Mouse (Mus musculus) lung, adult 2 months (tissue): ENCODE data around the gene Spag8. TPM values are rescaled to one million over a fixed set of nuclear protein-coding genes. Genes with fewer than 3 reads are reported as not detected.
A peak's percentile ranks its signal among the peaks of the same experiment; 100 is the strongest.

Experiments used
- DNase-seq: peaks from one replicate; pipeline ENCODE4 v3.0.0; 2022
- H3K4me1 ChIP-seq: fragments of 200-500 bp; 2 replicates; pipeline ENCODE4 v1.6.1; 2011; ENCODE audit warnings: low read length; ENCODE audit not compliant: control insufficient read depth, insufficient read depth
- H3K4me3 ChIP-seq: fragments of 200-500 bp; replicated peaks from 2 replicates; pipeline ENCODE3; 2011; ENCODE audit warnings: low read depth, mild to moderate bottlenecking, control low read depth, low read length; ENCODE audit errors: extremely low read depth
- CTCF ChIP-seq: fragments of 200-500 bp; IDR thresholded peaks from 2 replicates; pipeline ENCODE4 v1.5.1; 2011; ENCODE audit warnings: mild to moderate bottlenecking, low read length, control low read depth; ENCODE audit not compliant: insufficient read depth
- POLR2A ChIP-seq: fragments of 200-500 bp; IDR thresholded peaks from 2 replicates; pipeline ENCODE4 v1.6.1; 2011; ENCODE audit warnings: low read depth, mild to moderate bottlenecking, control low read depth, low read length, borderline replicate concordance; ENCODE audit errors: extremely low read depth
- WGBS: fragments of 180-500 bp; shearing (Covaris S2); methylation state at CpG from one replicate; pipeline ENCODE4 v1.1.7; 2018; 5-methylcytosine and 5-hydroxymethylcytosine counted together
- polyA plus RNA-seq: library from polyadenylated mRNA; depleted of rRNA; stranded (reverse); fragments of >200 nt; gene quantifications from 2 replicates; pipeline ENCODE4 v1.2.3, GENCODE M21; 2012; rRNA removed

Gene Spag8
- polyA plus RNA-seq: 12.1 and 14.7 TPM in 2 replicates

- 16% methylated on average over 24 of the region's 24 CpGs for WGBS
- peak within 1 kb of the TSS; percentile 57 for H3K4me3 ChIP-seq
Measured at GRCm38 (mm10) chr4:43653161-43654015, at the start of gene Spag8. Spag8 (minus strand) TSS chr4:43653594.

GRCm38 (mm10) chr4:43700707-43701106, 47.3 kb upstream of the Spag8 start, which contains the start of gene Olfr70:
Olfr70 (minus strand) TSS chr4:43700807.
- no peak for DNase-seq
- 91% methylated on average over 6 of the region's 6 CpGs for WGBS
- TF ChIP-seq POLR2A: no peak
- no peak for TF ChIP-seq CTCF
- H3K4me1 ChIP-seq: no peaks in the 10 kb centered on the region
- no peak within 1 kb of the TSS for H3K4me3 ChIP-seq

More at GRCm38 (mm10) chr4:43653161-43654015, at the start of gene Spag8:
- peak; percentile 51 for DNase-seq
- TF ChIP-seq CTCF: no peak
- TF ChIP-seq POLR2A: no peak
- H3K4me1 ChIP-seq: peaks cover 4% of the 10 kb centered on the region; the same call in 1 of the 2 replicates

GRCm38 (mm10) chr4:43696561-43696960, 43.2 kb upstream of the Spag8 start:
- no peak for DNase-seq
- 82% methylated on average over 13 of the region's 13 CpGs for WGBS
- TF ChIP-seq CTCF (no peak), POLR2A (no peak)

GRCm38 (mm10) chr4:43695249-43695671, 41.9 kb upstream of the Spag8 start:
- TF ChIP-seq CTCF: no peak
- TF ChIP-seq POLR2A: peak; percentile 59; the same call in 1 of the 2 replicates
- Histone ChIP-seq H3K4me3 (no peak overlapping the region), H3K4me1 (peaks cover 2% of the 10 kb centered on the region; the same call in 1 of the 2 replicates)
- DNase-seq: peak; percentile 54
- WGBS: 24% methylated on average over 9 of the region's 9 CpGs

More at GRCm38 (mm10) chr4:43696561-43696960, 43.2 kb upstream of the Spag8 start:
- Histone ChIP-seq H3K4me3 (no peak overlapping the region), H3K4me1 (peaks cover 2% of the 10 kb centered on the region; the same call in 1 of the 2 replicates)

- no peak for DNase-seq
- TF ChIP-seq CTCF: no peak
- TF ChIP-seq POLR2A: no peak
- Histone ChIP-seq H3K4me1 (peaks cover 2% of the 10 kb centered on the region; the same call in 1 of the 2 replicates), H3K4me3 (no peak overlapping the region)
- WGBS: 89% methylated on average over 1 of the region's 1 CpGs
Measured at GRCm38 (mm10) chr4:43694439-43695248, 41.2 kb upstream of the Spag8 start.

- 39% methylated on average over 5 of the region's 5 CpGs for WGBS
- TF ChIP-seq POLR2A: no peak
- TF ChIP-seq CTCF: no peak
Measured at GRCm38 (mm10) chr4:43693806-43694241, 40.4 kb upstream of the Spag8 start.

GRCm38 (mm10) chr4:43691026-43691425, 37.6 kb upstream of the Spag8 start:
- no peak for TF ChIP-seq CTCF
- Histone ChIP-seq H3K4me3 (no peak overlapping the region), H3K4me1 (peaks cover 2% of the 10 kb centered on the region; the same call in 1 of the 2 replicates)
- WGBS: 61% methylated on average over 5 of the region's 5 CpGs
- no peak for DNase-seq

More at GRCm38 (mm10) chr4:43693806-43694241, 40.4 kb upstream of the Spag8 start:
- DNase-seq: no peak
- Histone ChIP-seq H3K4me3 (no peak overlapping the region), H3K4me1 (peaks cover 2% of the 10 kb centered on the region; the same call in 1 of the 2 replicates)

- Histone ChIP-seq H3K4me3 (no peak overlapping the region), H3K4me1 (peaks cover 2% of the 10 kb centered on the region; the same call in 1 of the 2 replicates)
- DNase-seq: no peak
- no peak for TF ChIP-seq CTCF
- TF ChIP-seq POLR2A: no peak
- WGBS: 95% methylated on average over 17 of the region's 17 CpGs
Measured at GRCm38 (mm10) chr4:43690021-43690420, 36.6 kb upstream of the Spag8 start.

- no peak overlapping the region for H3K4me3 ChIP-seq
- no peaks in the 10 kb centered on the region for H3K4me1 ChIP-seq
- no peak for TF ChIP-seq CTCF
- no peak for TF ChIP-seq POLR2A
- DNase-seq: no peak
- WGBS: 80% methylated on average over 7 of the region's 7 CpGs
Measured at GRCm38 (mm10) chr4:43679416-43680043, 26.1 kb upstream of the Spag8 start.
